Mouse (Mus musculus) fibroblast of lung, adult 2 months (primary cell): ENCODE results near the gene Clcn7.

Experiments
- DNase-seq: peaks from one replicate; pipeline ENCODE4 v3.0.0-alpha.2; 2011; ENCODE audit warnings: low read depth

The Clcn7 gene

GRCm38 (mm10) chr17:25127681-25128080 lies 5.5 kb upstream of the Clcn7 start:
- no peak for DNase-seq

- DNase-seq = no peak
These were observed 3.1 kb upstream of the Clcn7 start for GRCm38 (mm10) chr17:25130060-25130459.

- DNase-seq = no peak
These were observed 2.4 kb downstream of the Clcn7 start for GRCm38 (mm10) chr17:25135622-25136021.

- no peak for DNase-seq
These were observed 5.6 kb downstream of the Clcn7 start for GRCm38 (mm10) chr17:25138803-25139202.

- no peak for DNase-seq
These were observed 6.8 kb downstream of the Clcn7 start for GRCm38 (mm10) chr17:25139960-25140359.

- no peak for DNase-seq
These were observed 29.0 kb downstream of the Clcn7 start, which contains the start of gene Ccdc154 for GRCm38 (mm10) chr17:25162161-25162560. Gene Ccdc154, plus strand, starts transcription at chr17:25162461.

GRCm38 (mm10) chr17:25163387-25163786 lies 30.2 kb downstream of the Clcn7 start:
- DNase-seq = no peak

- DNase-seq = no peak
These were observed 31.6 kb downstream of the Clcn7 start for GRCm38 (mm10) chr17:25164770-25165169.

GRCm38 (mm10) chr17:25165970-25166671 lies 32.9 kb downstream of the Clcn7 start:
- no peak for DNase-seq

GRCm38 (mm10) chr17:25169706-25170105 lies 36.5 kb downstream of the Clcn7 start:
- no peak for DNase-seq

GRCm38 (mm10) chr17:25172558-25172957 lies 39.4 kb downstream of the Clcn7 start:
- DNase-seq = no peak

GRCm38 (mm10) chr17:25175411-25175810 lies 42.2 kb downstream of the Clcn7 start, which contains the start of gene Gm38655:
Gene Gm38655, minus strand, starts transcription at chr17:25175471.
- no peak for DNase-seq

- no peak for DNase-seq
These were observed 50.0 kb downstream of the Clcn7 start for GRCm38 (mm10) chr17:25183232-25183631.

GRCm38 (mm10) chr17:25184129-25184691 lies 51.0 kb downstream of the Clcn7 start, which contains the start of gene BC003965:
Gene BC003965, plus strand, starts transcription at chr17:25184554.
- peak; percentile 93 for DNase-seq

- DNase-seq = no peak
These were observed 51.8 kb downstream of the Clcn7 start for GRCm38 (mm10) chr17:25184961-25185360.

- DNase-seq = no peak
These were observed 54.6 kb downstream of the Clcn7 start for GRCm38 (mm10) chr17:25187784-25188149.

GRCm38 (mm10) chr17:25188150-25189031 lies 55.2 kb downstream of the Clcn7 start, which contains the start of gene Unkl:
Gene Unkl, plus strand, starts transcription at chr17:25188397.
- no peak for DNase-seq

GRCm38 (mm10) chr17:25189091-25189490 lies 55.9 kb downstream of the Clcn7 start:
- no peak for DNase-seq

GRCm38 (mm10) chr17:25202401-25202800 lies 69.2 kb downstream of the Clcn7 start:
- no peak for DNase-seq

- DNase-seq = no peak
These were observed 76.8 kb downstream of the Clcn7 start for GRCm38 (mm10) chr17:25210006-25210405.

- no peak for DNase-seq
These were observed 77.7 kb downstream of the Clcn7 start for GRCm38 (mm10) chr17:25210680-25211466.

- DNase-seq = no peak
These were observed 78.5 kb downstream of the Clcn7 start for GRCm38 (mm10) chr17:25211705-25212104.
